Mouse (Mus musculus): ENCODE measurements around the gene Itpkb.
"Not testable (repeated sequence)": the region's sequence is repeated elsewhere in the genome, so short reads cannot be mapped to it uniquely, and the experiment has no call there.

Gene Itpkb

DNA sequence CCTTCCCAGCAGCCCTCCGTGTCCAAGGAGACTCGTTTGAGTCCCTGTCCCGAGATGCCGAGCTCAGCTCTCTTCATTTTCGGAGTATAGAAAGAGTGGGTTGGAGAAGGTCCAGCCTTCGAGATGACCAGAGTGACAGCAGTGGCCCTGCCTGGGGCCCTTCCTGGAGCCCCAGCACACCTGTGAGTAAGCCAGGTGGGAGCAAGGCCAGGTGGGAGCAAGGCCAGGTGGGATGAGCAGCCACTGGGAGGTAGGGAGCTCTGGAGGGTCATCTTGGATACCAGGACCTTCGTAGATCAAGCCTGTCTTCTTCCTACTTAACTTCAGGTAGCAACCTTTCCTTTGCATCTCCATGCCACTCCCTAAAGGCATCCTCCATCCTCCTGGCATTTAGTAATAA lies 37.8 kb downstream of the Itpkb start:
- DNase-seq (ENCODE audit: low spot score) = no peak

DNA sequence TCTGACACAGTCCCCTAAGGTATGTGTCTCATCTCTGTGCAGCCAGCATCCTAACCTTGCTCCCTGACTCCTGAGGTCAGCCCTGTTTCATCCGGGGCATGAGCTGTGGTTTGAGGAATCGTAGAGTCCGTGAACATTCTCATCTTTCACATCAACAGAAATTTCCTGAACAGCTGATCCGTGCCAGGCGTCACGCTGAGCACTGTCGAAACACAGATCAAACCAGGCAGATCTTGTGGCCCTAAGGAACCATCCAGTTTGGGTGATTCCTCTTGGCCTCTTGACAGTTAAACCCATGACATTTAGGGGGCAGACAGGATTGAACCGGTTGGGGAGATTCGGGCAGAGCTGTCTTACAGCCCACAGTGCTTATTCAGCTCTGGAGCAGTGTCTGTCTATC lies 38.4 kb downstream of the Itpkb start:
- no peak for DNase-seq (ENCODE audit: low spot score)

DNA sequence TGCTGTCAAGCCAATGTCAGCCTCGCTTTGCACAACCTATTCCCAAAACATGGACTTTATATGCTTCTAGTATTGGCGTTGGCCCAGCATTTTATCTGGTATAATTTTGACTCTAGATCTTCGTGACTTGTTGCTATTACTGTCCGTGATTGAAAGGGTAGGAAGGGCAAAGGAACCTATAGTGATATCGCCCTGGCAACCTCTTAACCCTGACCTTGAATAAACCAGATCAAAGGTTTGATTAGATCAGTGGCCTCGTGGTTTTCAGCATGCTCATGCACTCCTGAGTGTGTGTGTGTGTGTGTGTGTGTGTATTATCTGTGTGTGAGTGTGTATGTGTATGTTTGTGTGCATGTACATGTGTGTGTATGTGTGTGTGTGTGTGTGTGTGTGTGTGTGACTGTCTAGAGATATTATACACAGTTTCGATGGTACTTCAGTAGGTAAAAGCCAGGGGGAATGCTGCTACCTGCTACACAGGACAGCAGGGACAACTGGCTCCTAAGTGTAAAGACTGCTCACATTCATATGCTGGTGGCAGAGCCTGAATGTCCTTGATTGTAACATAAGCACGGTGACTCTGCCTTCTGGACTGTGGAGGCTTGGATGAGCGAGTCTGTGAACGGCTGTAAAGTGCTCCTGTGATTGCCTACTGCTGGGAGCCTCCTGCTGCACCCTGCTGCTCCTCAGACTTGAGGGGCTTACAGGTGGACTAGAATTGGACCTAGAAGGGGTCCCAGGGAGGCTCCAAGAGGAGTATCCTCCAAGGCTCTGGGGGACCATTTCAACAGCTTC lies 40.8 kb downstream of the Itpkb start:
- DNase-seq (ENCODE audit: low spot score) = no peak

DNA sequence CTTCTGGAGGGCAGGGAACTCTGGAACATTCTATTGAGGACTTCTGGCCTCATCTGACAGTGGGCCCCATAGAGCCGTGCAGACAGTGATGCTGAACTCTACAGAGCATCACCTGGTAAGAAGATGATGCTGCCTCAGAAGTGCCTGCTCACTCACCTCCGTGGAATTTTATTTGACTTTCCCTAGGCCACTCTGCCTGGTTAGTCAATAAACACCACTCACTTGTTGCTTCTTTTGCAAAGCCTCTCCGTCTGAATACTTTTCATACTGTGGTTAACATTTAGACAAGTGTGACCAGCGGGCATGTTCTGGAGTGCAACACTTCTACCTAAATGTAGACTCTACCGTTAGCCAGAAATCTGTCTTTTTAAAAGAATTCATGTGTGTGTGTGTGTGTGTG lies 42.0 kb downstream of the Itpkb start:
- not testable (repeated sequence) for DNase-seq (ENCODE audit: low spot score)

DNA sequence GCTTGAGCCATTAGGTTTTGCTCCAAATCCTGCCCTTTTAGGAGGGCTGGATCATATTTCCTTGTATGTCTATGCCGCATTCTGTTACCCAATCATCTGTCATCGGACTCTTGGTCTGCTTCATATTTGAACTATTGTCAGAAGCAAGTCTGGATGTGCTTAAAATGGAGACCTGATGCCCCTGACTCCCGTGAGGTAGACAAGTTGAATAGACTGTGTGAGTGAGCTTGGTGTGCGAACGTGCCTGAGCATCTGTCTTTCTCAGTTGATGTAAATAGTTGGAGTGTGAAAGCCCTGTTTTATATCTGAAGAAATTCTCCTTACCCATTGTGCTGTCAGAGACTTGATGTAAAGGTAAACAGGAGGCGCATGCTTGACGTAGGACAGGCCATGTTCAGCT lies 46.3 kb downstream of the Itpkb start:
- no peak for DNase-seq (ENCODE audit: low spot score)

DNA sequence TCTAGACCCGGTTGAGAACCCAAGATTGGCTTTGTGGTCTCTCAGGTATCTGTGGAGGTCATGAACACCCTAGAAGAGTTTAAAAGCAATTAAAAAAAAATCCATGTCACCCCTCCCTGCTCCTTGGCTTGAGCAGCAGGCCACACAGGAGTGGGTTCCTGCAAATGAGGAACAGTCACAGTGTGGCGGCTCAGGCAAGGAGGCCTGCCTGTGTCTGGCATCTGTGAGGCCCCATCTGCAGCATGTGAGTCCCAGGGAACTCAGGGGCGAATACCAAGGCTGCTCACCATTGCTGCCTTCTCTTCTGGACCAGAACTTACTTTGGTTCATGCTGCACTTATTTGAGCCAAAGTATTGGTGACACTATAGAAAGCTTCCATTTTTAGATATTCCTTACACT lies 49.3 kb downstream of the Itpkb start:
- DNase-seq (ENCODE audit: low spot score) = no peak

DNA sequence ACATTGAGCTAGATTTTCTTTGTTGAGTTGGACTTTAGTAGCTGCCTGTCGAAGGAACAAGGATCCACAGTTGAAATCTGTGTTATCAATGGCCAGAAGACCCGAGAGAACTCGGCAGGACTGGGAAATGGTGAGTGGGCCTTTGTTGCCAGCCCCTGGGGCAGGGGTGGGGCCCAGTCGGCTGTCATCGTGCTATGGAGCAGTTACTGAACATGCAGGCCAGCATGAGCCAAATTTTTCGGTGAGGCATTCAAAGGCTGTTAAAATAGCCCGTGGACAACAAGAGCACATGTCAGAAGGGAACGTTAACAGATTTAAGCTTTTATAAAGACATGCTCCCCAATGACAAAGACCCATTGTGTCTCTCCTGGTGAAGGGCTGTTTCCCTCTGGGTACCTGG lies 52.1 kb downstream of the Itpkb start:
- DNase-seq (ENCODE audit: low spot score) = no peak

DNA sequence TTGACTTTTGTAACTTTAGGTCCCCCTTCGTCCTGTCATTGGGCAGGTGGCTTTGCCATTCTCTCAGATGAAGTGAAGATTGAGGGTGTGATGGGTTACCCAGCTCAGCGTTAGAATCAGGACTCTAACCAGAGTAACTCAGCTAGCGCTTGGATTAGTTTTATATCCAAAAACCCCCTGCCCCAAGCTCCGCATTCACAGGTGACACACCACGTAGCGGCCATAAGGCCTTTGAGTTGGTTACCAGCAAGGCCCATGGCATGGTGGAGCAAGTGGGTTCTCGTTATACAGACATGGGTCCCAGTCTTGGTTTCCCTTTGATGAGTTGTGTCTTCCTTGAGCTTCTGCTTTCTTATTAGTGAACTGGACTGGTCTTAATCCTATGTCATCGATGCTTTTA lies 53.6 kb downstream of the Itpkb start:
- DNase-seq (ENCODE audit: low spot score) = no peak

DNA sequence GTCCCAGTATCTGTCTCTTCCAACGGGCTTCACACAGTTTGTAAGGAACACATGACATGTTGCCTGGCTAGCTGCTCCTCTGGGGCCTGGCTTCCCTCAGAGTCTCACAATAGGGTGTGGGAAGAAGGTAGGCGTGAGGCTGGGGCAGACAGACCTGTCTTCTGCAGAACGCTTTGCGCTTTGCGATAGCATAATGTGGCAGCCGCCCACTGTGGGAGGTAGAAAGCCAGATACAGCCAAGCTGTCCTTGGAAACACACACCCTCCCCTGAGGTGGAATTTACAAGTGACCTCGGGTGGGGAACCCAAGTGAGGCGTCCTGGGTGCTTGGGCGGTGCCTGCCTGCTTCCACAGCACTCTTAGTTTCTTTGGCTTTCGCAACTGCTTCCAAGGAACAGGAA lies 54.2 kb downstream of the Itpkb start:
- DNase-seq (ENCODE audit: low spot score) = no peak

DNA sequence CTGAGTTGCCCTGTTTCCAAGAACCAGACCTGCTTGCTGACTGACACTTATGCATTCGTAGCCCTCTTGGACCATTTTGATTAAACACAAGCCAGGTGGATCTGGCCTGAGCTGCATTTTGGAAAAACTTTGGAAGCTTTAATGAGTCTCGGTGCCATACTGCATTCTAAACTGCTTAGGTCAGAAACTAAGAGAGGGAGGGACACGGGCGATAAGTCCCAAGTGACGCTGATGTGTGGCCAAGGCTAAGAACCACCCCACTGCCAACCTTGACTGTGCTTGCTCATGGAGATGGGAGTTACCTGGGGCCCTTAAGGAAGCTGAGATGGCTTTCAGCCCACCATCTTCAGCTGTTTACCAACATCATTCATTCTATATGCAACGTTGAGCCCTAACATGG lies 55.0 kb downstream of the Itpkb start:
- DNase-seq (ENCODE audit: low spot score) = no peak

DNA sequence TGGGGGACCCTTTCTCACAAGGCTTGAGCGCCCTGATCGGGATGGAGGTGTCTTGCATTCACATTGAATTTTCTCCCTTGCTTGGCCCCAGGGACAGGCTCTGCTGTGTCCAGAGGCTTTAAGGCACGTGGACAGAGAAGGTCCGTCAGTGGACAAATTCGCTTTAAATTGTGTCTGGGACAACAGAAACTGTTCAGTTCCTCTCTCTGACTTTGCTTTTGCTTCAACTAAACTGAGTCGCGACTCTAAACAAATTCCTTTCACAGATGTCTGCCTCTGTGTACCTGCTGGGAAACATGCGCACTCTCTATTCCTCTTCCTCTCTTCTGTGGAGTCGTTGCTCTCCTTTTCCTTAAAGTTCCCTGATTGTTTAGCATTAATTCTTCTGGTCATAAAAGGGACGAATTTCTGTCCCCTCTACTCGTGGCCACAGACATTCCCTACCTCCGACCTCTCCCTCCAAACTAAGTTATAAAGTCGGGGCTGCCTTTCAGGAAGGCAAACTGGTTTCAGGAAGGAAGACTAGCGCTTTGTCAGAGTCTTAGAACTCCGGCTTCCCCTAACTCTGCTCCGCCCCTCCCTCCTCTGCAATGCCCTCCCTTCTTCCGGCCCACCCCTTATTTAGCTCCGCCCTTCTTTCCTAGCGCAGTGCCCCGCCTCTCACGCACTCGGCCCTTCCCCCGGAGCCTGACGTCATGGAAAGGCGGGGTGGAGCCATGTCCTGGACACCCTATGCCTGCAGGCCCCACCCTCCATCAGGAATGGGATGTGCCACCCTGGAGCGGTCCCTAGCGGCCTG lies 56.9 kb downstream of the Itpkb start:
- DNase-seq (ENCODE audit: low spot score) = peak; percentile 98

DNA sequence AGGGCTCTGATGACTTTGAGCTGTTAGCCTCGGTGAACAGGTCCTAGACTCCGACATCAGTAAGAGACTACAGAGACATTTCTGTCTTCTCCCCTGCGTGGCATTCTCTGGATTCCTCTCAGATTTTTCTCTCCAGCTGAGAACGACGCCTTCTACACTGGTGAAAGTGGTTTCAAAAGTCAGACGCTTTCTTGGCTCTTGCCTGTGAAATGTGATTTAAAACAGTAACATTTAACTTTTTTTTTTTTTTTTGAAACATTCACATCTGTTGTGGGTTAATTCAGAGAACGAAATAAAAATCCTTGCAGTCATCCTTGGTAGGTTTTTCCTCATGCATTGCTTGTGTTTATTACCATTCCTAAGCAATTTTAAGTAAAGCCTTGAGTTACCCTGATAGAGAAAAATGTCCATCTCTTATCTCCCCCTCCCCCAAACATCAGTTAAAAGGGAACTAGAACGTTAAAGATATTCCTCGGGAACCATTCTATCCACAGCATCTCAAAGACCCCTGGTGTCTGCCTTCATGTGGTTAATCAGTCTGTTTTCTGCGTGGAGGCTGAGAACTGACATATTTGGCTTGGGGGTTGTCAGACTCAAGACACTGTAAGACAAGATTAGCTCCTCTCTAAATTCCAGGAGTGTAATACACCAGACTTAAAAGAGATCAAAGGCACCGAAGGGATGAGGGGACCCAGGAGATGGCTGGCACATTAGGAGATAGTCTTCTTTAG lies 57.6 kb downstream of the Itpkb start:
- no peak for DNase-seq (ENCODE audit: low spot score)

DNA sequence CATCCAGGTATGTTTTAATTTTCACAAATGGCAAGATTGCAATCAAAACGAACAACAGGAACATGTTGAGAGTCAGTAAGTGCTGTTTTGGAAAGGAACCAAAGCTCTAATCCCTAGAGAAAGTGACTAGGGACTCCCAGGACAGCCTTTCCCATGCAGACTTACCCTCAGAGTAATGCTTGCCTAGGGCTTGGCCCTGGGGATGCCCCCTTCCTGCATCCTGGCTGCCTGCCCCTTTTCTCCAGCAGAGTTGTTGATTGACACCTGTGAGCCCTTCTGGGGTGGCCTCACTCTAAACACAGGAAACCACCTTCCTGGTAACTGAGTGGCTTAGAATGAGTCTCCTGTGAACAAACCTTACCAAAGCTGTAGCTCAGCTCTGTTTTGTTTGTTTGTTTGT lies 58.2 kb downstream of the Itpkb start:
- no peak for DNase-seq (ENCODE audit: low spot score)

DNA sequence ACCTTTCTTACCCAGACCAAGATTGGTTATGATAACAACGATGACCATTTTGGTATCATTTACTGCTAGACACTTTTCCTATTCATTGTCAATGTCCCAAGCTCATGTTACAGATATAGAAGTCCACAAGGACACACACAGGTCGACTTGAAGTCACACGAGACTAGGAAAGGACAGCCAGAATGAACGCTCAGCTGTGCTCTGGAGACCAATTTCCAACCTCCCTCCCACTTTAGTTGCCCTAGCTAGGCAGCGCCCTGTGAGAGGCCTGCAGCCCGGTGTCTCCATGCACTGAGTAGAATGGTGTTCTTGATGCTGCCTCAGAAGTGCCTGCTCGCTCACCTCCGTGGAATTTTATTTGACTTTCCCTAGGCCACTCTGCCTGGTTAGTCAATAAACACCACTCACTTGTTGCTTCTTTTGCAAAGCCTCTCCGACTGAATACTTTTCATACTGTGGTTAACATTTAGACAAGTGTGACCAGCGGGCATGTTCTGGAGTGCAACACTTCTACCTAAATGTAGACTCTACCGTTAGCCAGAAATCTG lies 59.0 kb downstream of the Itpkb start:
- not testable (repeated sequence) for DNase-seq (ENCODE audit: low spot score)

DNA sequence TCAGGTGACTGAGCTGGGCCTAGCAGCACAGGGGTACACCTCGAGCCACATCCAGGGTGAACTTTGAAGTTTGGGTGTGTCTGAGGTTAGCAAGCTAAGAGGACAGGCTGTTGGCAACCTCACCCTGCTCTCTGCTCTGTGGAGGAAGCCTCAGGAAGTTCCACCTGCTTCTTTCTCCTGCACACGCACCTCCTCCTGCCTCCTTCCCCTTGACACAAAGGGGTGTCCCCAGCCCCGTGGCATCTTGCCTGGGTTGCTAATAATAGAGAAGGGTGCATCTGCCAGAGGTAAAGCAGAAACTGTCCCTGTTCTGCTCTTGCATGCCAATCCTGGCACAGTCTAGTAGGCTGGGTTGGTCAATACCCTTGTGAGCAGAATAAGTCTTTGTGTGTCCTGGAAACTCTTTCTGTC lies 60.0 kb downstream of the Itpkb start:
- DNase-seq (ENCODE audit: low spot score) = no peak

DNA sequence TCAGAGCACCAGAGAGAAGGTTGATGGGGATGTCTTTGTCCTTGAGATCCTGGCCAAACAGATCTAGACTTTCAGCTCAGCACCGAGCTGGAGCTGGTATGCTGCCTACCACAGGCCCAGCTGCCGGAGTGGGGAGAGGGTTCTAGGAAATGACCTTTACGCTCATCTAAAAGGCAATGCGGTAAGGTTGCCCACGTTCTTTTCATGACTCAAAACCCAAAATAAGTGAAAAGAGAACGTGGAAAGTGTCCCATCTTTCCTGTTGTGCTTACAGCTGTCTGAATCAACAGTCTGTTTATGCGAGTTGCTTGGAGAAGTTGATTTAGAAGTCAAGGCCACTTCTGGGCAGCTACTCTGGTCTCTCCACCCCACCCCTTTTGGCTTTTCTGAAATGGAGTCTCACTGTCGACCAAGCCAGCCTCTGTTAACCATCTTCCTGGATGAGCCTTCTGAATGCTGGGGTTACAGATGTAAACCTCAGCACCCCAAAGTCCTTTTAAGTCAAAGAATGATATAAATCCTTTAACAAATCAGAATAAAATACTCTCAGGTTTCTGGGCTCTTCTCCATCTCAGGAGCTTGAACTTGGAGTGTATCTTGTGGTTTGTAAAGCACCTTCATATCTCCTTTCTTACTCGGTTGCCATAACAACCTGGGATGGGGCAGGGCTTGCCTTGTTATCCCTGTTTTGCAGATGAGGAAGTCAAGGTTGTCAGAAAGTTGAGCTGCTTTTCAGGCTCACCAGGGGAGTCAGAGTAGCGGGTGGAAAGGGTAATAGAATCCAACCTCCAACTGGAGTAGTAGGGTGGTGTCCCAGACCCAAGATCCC lies 60.7 kb downstream of the Itpkb start:
- no peak for DNase-seq (ENCODE audit: low spot score)

DNA sequence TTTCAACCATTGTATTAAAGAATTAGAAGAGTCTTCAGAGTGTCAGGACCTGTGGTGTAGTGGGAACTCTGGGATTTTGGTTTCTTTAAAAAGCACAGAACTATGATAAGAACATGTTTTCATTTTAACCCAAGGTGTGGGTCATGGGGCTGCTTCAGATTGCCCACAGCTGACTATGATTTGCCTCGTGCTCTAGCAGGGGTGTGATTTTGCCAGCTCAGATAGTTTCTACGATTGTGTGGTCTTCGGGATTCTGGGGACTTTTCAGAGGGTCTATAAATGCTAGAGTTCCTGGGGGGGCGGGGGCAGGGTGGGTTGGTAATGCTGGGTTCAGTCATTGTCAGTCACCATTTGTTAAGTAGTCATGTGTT lies 61.3 kb downstream of the Itpkb start:
- no peak for DNase-seq (ENCODE audit: low spot score)

DNA sequence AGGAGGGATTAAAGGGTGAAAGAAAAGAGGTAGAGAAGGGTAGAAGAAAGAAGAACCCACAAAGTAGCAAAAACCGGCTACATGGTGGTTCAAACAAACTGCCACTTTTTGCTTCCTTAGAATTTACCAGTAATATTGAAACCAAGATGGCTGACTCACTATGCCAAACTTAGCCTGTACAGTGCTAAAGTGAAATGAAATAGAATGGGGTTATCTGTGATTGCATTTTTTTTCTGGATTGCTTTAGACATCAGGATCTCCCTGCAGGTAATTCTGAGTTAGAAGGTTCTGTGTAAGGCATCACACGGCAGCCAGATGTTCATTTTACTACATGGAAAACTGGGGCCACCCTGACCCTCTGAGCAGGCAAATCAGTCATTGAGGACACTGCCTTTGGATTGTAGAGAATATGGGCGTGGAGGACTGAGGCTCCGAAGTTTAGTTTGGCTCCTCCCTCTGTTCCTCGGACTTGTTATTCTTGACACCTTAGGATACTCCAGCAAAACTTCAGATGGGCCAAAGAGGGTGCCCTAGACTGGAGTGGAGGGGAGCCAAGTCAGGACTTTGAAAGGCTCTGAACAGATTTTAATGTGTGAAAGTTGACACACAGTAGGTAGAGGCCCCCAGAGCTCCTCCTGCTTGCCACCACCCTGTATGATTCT lies 62.0 kb downstream of the Itpkb start:
- no peak for DNase-seq (ENCODE audit: low spot score)

DNA sequence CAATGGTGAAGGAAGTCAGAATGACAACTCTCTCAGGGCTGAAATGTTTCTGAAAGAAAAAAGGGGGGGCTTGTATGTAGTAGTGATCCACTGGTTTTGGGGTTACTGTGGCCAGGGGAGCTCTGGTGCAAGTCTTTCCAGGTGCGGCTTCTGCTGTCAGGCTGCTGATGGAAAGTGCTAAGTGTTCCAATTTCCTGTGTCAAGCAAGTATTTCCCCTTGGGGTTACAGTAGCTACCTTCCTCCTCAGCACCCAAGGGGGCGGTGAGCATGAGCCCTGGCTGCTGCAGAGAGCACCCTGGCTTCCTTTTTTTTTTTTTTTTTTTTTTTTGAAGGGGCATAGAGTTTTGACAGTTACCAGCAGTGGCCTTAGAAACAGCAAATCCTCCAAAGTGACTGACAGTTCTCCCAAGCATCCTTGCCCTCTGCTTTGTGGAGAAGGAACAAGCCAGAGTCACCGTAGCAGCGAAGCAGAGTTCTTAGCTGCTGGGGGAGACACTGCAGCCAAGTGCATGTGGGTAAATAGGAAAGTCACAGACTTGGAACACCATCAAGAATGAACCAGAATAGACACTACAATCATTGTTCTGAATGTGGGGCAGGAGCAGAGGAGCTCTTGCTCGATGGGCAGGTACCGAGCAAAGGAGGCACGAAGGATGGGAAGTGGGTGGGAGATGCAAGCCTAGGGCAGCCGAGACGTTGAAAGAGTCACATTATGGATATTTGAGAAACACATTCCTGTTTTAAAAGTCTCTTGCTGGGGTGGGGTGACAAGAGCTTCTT lies 62.9 kb downstream of the Itpkb start:
- no peak for DNase-seq (ENCODE audit: low spot score)

DNA sequence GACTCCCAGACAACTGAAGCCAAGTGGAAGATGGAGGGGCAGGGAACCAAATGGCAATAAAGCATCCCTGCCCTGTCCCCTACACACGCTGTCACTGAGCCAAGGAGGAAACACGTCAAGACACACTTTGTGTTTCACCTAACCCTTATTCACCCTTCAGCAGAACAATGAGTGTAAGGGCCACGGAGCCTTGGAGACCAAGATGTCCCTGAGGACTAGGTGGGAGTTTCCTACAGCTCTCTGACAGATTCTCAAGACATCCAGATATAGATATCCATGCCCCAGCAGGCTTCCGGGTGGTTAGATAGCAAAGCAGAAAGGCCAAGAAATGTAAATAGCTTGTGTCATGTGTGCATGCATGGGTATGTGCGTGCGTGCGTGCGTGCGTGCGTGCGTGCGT lies 63.6 kb downstream of the Itpkb start:
- DNase-seq (ENCODE audit: low spot score) = no peak

Measured in urinary bladder, postnatal 10 days (tissue).